Comparison of ENCODE assay signal across 12 mouse cellular contexts in genomic region chr10:4160242-4160785, GRCm38 (mm10).
DNase-seq lines count a peak whose midpoint lies in the region; ATAC-seq lines count a peak whose summit lies in the region.
"Had no signal": no experiment of that assay in that cellular context is flagged by ENCODE, and none has a peak within 500 bp of the region (broad histone marks: within the 10 kb centered on the region; RNA-seq: fewer than 3 reads in every experiment).

No protein-coding gene starts in this region.

- peak overlapping the region; percentile 45 for H3K4me2 ChIP-seq in heart, embryonic 14.5 days (ENCODE audit: low read length)
- no peak overlapping the region for H3K4me2 ChIP-seq in intestine, embryonic 16.5 days (ENCODE audit: low read depth, low read length)
- H3K4me2 ChIP-seq: limb, embryonic 13.5 days had no signal

- no peak for DNase-seq in heart, embryonic 10.5 days (ENCODE audit: low spot score)
- DNase-seq in heart, postnatal 25 days (ENCODE audit: low spot score) = no peak
- peak; percentile 8 for DNase-seq in left cerebral cortex, postnatal 4 days
- DNase-seq in left cerebral cortex, adult 18-20 months (ENCODE audit: low spot score in 2 of 2) = no peak
- no peak for DNase-seq in adrenal gland, adult 2 months
- DNase-seq: gastrocnemius, postnatal 25 days; kidney, adult 11 months; right cerebral cortex, postnatal 4 days had no signal

- H3K9me3 ChIP-seq in heart, embryonic 10.5 days = no peaks in the 10 kb centered on the region
- H3K9me3 ChIP-seq in heart, embryonic 14.5 days (ENCODE audit: control insufficient read depth, low read length) = no peaks in the 10 kb centered on the region
- H3K9me3 ChIP-seq in intestine, embryonic 16.5 days (ENCODE audit: control insufficient read depth, low read length) = no peaks in the 10 kb centered on the region

- 53% methylated on average over 13 of the region's 13 CpGs for WGBS in heart, embryonic 10.5 days
- 27% methylated on average over 13 of the region's 13 CpGs for WGBS in heart, embryonic 14.5 days
- 55% methylated on average over 13 of the region's 13 CpGs for WGBS in intestine, embryonic 16.5 days

- no peaks in the 10 kb centered on the region for H3K27me3 ChIP-seq in heart, embryonic 10.5 days (ENCODE audit: insufficient read depth, poor library complexity, severe bottlenecking)
- H3K27me3 ChIP-seq in heart, embryonic 14.5 days (ENCODE audit: control insufficient read depth, insufficient read depth, low read length) = no peaks in the 10 kb centered on the region
- no peaks in the 10 kb centered on the region for H3K27me3 ChIP-seq in intestine, embryonic 16.5 days (replicated peaks; ENCODE audit: control insufficient read depth, insufficient read depth, low read length)
- H3K27me3 ChIP-seq: limb, embryonic 13.5 days; Patski had no signal

- H3K27ac ChIP-seq in heart, embryonic 10.5 days = peak overlapping the region; percentile 75
- peak overlapping the region in 1 of 2 experiments; percentile 47; a peak in 1 of 4 replicates for H3K27ac ChIP-seq in heart, embryonic 14.5 days (replicated peaks in 1 of 2; ENCODE audit: control insufficient read depth in 1 of 2, insufficient read depth in 1 of 2, low read depth in 2 of 2, low read length in 2 of 2)
- H3K27ac ChIP-seq in intestine, embryonic 16.5 days (ENCODE audit: low read length) = peak overlapping the region; percentile 66
- H3K27ac ChIP-seq: limb, embryonic 13.5 days had no signal

- peaks cover 23% of the 10 kb centered on the region for H3K4me1 ChIP-seq in heart, embryonic 10.5 days
- peaks cover 12 to 13% of the 10 kb centered on the region in 2 experiments for H3K4me1 ChIP-seq in heart, embryonic 14.5 days (ENCODE audit: control insufficient read depth in 2 of 2, insufficient read depth in 2 of 2, low read length in 2 of 2)
- peaks cover 17% of the 10 kb centered on the region for H3K4me1 ChIP-seq in intestine, embryonic 16.5 days (ENCODE audit: control insufficient read depth, insufficient read depth, low read length)

- peaks cover 8% of the 10 kb centered on the region; the same call in 1 of the 2 replicates for H3K36me3 ChIP-seq in heart, embryonic 10.5 days
- H3K36me3 ChIP-seq in heart, embryonic 14.5 days (ENCODE audit: control insufficient read depth, insufficient read depth, low read length) = no peaks in the 10 kb centered on the region
- H3K36me3 ChIP-seq in intestine, embryonic 16.5 days (ENCODE audit: control insufficient read depth, insufficient read depth, low read length) = no peaks in the 10 kb centered on the region; the same call in 1 of the 2 replicates
- H3K36me3 ChIP-seq: limb, embryonic 13.5 days had no signal

- intact Hi-C loops in heart, postnatal 25 days (cut with DNase I) = no loop called here
- intact Hi-C loops in left cerebral cortex, postnatal 4 days (cut with DNase I) = no loop called here

- no peak; the same call in 1 of the 2 replicates for ATAC-seq in heart, embryonic 14.5 days (ENCODE audit: insufficient number of reproducible peaks, insufficient read depth, low FRiP score, low read depth)
- peak; percentile 27; the same call in 1 of the 2 replicates for ATAC-seq in intestine, embryonic 16.5 days

- H3K4me3 ChIP-seq in heart, embryonic 10.5 days = no peak overlapping the region
- no peak overlapping the region for H3K4me3 ChIP-seq in heart, embryonic 14.5 days (ENCODE audit: control insufficient read depth in 1 of 2, insufficient read depth in 1 of 2, low read depth in 1 of 2, low read length in 2 of 2)
- no peak overlapping the region for H3K4me3 ChIP-seq in intestine, embryonic 16.5 days (ENCODE audit: low read length)
- H3K4me3 ChIP-seq: limb, embryonic 13.5 days had no signal

- peak overlapping the region; percentile 44; the same call in 1 of the 2 replicates for H3K9ac ChIP-seq in heart, embryonic 14.5 days (ENCODE audit: low read length)
- H3K9ac ChIP-seq in intestine, embryonic 16.5 days (ENCODE audit: low read depth, low read length) = no peak overlapping the region
- H3K9ac ChIP-seq: limb, embryonic 13.5 days had no signal
